Mouse (Mus musculus) cerebellum, adult 2 months (tissue): ENCODE measurements around the gene Myo10.

Source experiments
- CTCF ChIP-seq: fragments of 200-500 bp; IDR thresholded peaks from 2 replicates; pipeline ENCODE4 v1.5.1; 2011; ENCODE audit warnings: low read depth, mild to moderate bottlenecking, control low read depth, low read length, moderate library complexity, borderline replicate concordance; ENCODE audit not compliant: insufficient read depth
- POLR2A ChIP-seq: fragments of 200-500 bp; IDR thresholded peaks from 2 replicates; pipeline ENCODE4 v1.6.1; 2011; ENCODE audit warnings: low read length, control low read depth, borderline replicate concordance; ENCODE audit not compliant: insufficient read depth

- TF ChIP-seq POLR2A = no peak
- no peak for TF ChIP-seq CTCF
These were observed 194.9 kb downstream of the Myo10 start for GRCm38 (mm10) chr15:25817191-25817590.
